Mouse (Mus musculus) ES-Bruce4 (cell line): ENCODE data around the gene Prrg4.

Experiments used
- CTCF ChIP-seq: IDR thresholded peaks from one replicate; pipeline ENCODE4 v1.8.1; 2011; ENCODE audit warnings: low read depth, low read length
- EP300 ChIP-seq: IDR thresholded peaks from 2 replicates; pipeline ENCODE4 v1.6.1; 2011; ENCODE audit warnings: low read depth, low read length; ENCODE audit not compliant: insufficient read depth

GRCm38 (mm10) chr2:104855732-104856131 is 6.1 kb upstream of the Prrg4 start:
- TF ChIP-seq CTCF = no peak
- TF ChIP-seq EP300 = no peak
